Mouse (Mus musculus) midbrain, embryonic 11.5 days (tissue): ENCODE data around the gene Nrbp1. TPM values are rescaled to one million over a fixed set of nuclear protein-coding genes. Genes with fewer than 3 reads are reported as not detected.

ENCODE experiments used
- ATAC-seq: fragments of 200-750 bp; cut with Nextera tagmentation; 2 replicates; pipeline ENCODE4 v1.8.0; 2017; ENCODE audit warnings: moderate TSS enrichment, moderate library complexity; ENCODE audit not compliant: low FRiP score
- DNase-seq: peaks from one replicate; pipeline ENCODE4 v3.0.0; 2015; ENCODE audit warnings: low spot score; ENCODE audit errors: missing footprints
- H3K27ac ChIP-seq: fragments of 300-500 bp; sonication (generic); 2 replicates; pipeline ENCODE4 v1.5.1; 2014; ENCODE audit warnings: low read depth, low read length
- H3K27me3 ChIP-seq: fragments of 300-500 bp; sonication (generic); 2 replicates; pipeline ENCODE4 v1.6.1; 2014; ENCODE audit warnings: mild to moderate bottlenecking, low read length, moderate library complexity, mixed read lengths; ENCODE audit not compliant: control insufficient read depth, insufficient read depth
- H3K36me3 ChIP-seq: fragments of 300-500 bp; sonication (generic); 2 replicates; pipeline ENCODE4 v1.6.1; 2014; ENCODE audit warnings: mild to moderate bottlenecking, low read length, moderate library complexity, mixed read lengths; ENCODE audit not compliant: control insufficient read depth, insufficient read depth
- H3K4me1 ChIP-seq: fragments of 300-500 bp; sonication (generic); 2 replicates; pipeline ENCODE4 v1.6.1; 2014; ENCODE audit warnings: low read length; ENCODE audit not compliant: control insufficient read depth, insufficient read depth
- H3K4me2 ChIP-seq: fragments of 300-500 bp; sonication (generic); 2 replicates; pipeline ENCODE4 v1.6.1; 2014; ENCODE audit warnings: mild to moderate bottlenecking, moderate library complexity
- H3K4me3 ChIP-seq: fragments of 300-500 bp; sonication (generic); 2 replicates; pipeline ENCODE4 v1.5.1; 2014; ENCODE audit warnings: low read depth, low read length
- H3K9ac ChIP-seq: fragments of 300-500 bp; sonication (generic); 2 replicates; pipeline ENCODE4 v1.6.1; 2014; ENCODE audit warnings: low read length
- H3K9me3 ChIP-seq: fragments of 300-500 bp; sonication (generic); 2 replicates; pipeline ENCODE4 v1.6.1; 2016; ENCODE audit warnings: low read length; ENCODE audit not compliant: control insufficient read depth
- WGBS: fragments of 180-500 bp; shearing (Covaris S2); extraction: QIAGEN DNeasy Blood & Tissue Kit; methylation state at CpG from one replicate; pipeline ENCODE4 v1.1.7; 2014; 5-methylcytosine and 5-hydroxymethylcytosine counted together
- polyA plus RNA-seq: library from polyadenylated mRNA; unstranded; fragments of >200 nt; fragmentation: Nextera tagmentation; extraction: Ambion mirVana; gene quantifications from 2 replicates; pipeline ENCODE4 v1.2.1, GENCODE M21; 2014

The Nrbp1 gene
- polyA plus RNA-seq, 1 experiment from 2014 or later: 148 TPM

GRCm38 (mm10) chr5:31221304-31221945 lies 19.2 kb upstream of the Nrbp1 start:
- 0 out of 2 replicates have a peak, but pooled peaks have one; percentile 0 for ATAC-seq
- H3K9me3 ChIP-seq: no peaks in the 10 kb centered on the region

GRCm38 (mm10) chr5:31222696-31223095 lies 18.0 kb upstream of the Nrbp1 start:
- Histone ChIP-seq H3K4me1 (peaks cover 8% of the 10 kb centered on the region; the same call in 1 of the 2 replicates), H3K36me3 (no peaks in the 10 kb centered on the region), H3K4me3 (no peak overlapping the region), H3K9ac (no peak overlapping the region), H3K4me2 (no peak overlapping the region), H3K27ac (no peak overlapping the region), H3K9me3 (no peaks in the 10 kb centered on the region), H3K27me3 (no peaks in the 10 kb centered on the region)
- ATAC-seq: no peak
- whole genome bisulfite sequencing: 92% methylated on average over 9 of the region's 9 CpGs
- no peak for DNase-seq

More at GRCm38 (mm10) chr5:31221304-31221945, 19.2 kb upstream of the Nrbp1 start:
- DNase-seq: peak; percentile 88
- 16% methylated on average over 11 of the region's 11 CpGs for WGBS
- Histone ChIP-seq H3K4me1 (peaks cover 8% of the 10 kb centered on the region; the same call in 1 of the 2 replicates), H3K4me3 (peak overlapping the region; percentile 96), H3K9ac (peak overlapping the region; percentile 91), H3K36me3 (no peaks in the 10 kb centered on the region), H3K4me2 (peak overlapping the region; percentile 85), H3K27me3 (no peaks in the 10 kb centered on the region), H3K27ac (peak overlapping the region; percentile 91)

GRCm38 (mm10) chr5:31226641-31227040 lies 14.0 kb upstream of the Nrbp1 start:
- ATAC-seq (no peak), DNase-seq (no peak)
- H3K9ac ChIP-seq: no peak overlapping the region
- WGBS: 63% methylated on average over 1 of the region's 1 CpGs
- no peaks in the 10 kb centered on the region for H3K27me3 ChIP-seq
- no peaks in the 10 kb centered on the region for H3K36me3 ChIP-seq
- H3K4me1 ChIP-seq: no peaks in the 10 kb centered on the region
- no peak overlapping the region for H3K4me3 ChIP-seq
- no peak overlapping the region for H3K4me2 ChIP-seq
- no peak overlapping the region for H3K27ac ChIP-seq
- no peaks in the 10 kb centered on the region for H3K9me3 ChIP-seq

GRCm38 (mm10) chr5:31241522-31242034 lies 914 bp downstream of the Nrbp1 start:
- Histone ChIP-seq H3K36me3 (peaks cover 7% of the 10 kb centered on the region), H3K27ac (no peak overlapping the region; the same call in 1 of the 2 replicates), H3K4me3 (peak overlapping the region; percentile 95), H3K4me2 (peak overlapping the region; percentile 94), H3K9me3 (no peaks in the 10 kb centered on the region), H3K9ac (peak overlapping the region; percentile 92), H3K4me1 (peaks cover 9% of the 10 kb centered on the region), H3K27me3 (no peaks in the 10 kb centered on the region)
- ATAC-seq (no peak; the same call in 1 of the 2 replicates), DNase-seq (no peak)
- WGBS: under 1% methylated on average over 13 of the region's 13 CpGs

GRCm38 (mm10) chr5:31242191-31242590 lies 1.5 kb downstream of the Nrbp1 start:
- peaks cover 8% of the 10 kb centered on the region for H3K36me3 ChIP-seq
- no peak for ATAC-seq
- H3K4me2 ChIP-seq: peak overlapping the region; percentile 94
- peak overlapping the region; percentile 92 for H3K9ac ChIP-seq
- no peaks in the 10 kb centered on the region for H3K27me3 ChIP-seq
- 25% methylated on average over 10 of the region's 10 CpGs for WGBS
- peak overlapping the region; percentile 95 for H3K4me3 ChIP-seq
- peaks cover 9% of the 10 kb centered on the region for H3K4me1 ChIP-seq
- no peak overlapping the region for H3K27ac ChIP-seq
- DNase-seq: no peak
- H3K9me3 ChIP-seq: no peaks in the 10 kb centered on the region

GRCm38 (mm10) chr5:31250716-31251115 lies 10.1 kb downstream of the Nrbp1 start:
- H3K9ac ChIP-seq: no peak overlapping the region
- H3K27ac ChIP-seq: no peak overlapping the region
- H3K4me3 ChIP-seq: no peak overlapping the region
- DNase-seq (no peak), ATAC-seq (no peak)
- H3K27me3 ChIP-seq: no peaks in the 10 kb centered on the region; the same call in 1 of the 2 replicates
- WGBS: 59% methylated on average over 4 of the region's 4 CpGs
- peaks cover 8% of the 10 kb centered on the region; the same call in 1 of the 2 replicates for H3K4me1 ChIP-seq
- H3K4me2 ChIP-seq: no peak overlapping the region
- H3K9me3 ChIP-seq: no peaks in the 10 kb centered on the region
- H3K36me3 ChIP-seq: peaks cover 32% of the 10 kb centered on the region

- 12% methylated on average over 40 of the region's 47 CpGs for WGBS
- H3K9ac ChIP-seq: peak within 1 kb of the TSS; percentile 16; the same call in 1 of the 2 replicates
- H3K4me1 ChIP-seq: peaks cover 8% of the 10 kb centered on the region; the same call in 1 of the 2 replicates
- peak within 1 kb of the TSS; percentile 11; the same call in 1 of the 2 replicates for H3K4me2 ChIP-seq
- ATAC-seq (peak; percentile 61), DNase-seq (peak; percentile 90)
- peaks cover 28% of the 10 kb centered on the region for H3K36me3 ChIP-seq
- no peaks in the 10 kb centered on the region for H3K9me3 ChIP-seq
- 0 out of 2 replicates have a peak within 1 kb of the TSS, but pooled peaks have one; percentile 4 for H3K4me3 ChIP-seq
- H3K27me3 ChIP-seq: no peaks in the 10 kb centered on the region; the same call in 1 of the 2 replicates
- H3K27ac ChIP-seq: no peak within 1 kb of the TSS
Measured at GRCm38 (mm10) chr5:31251541-31252101, 11.0 kb downstream of the Nrbp1 start, which contains the start of gene Krtcap3. TSS of gene Krtcap3 (plus strand) at chr5:31251691.

GRCm38 (mm10) chr5:31252151-31252550 lies 11.5 kb downstream of the Nrbp1 start:
- no peak overlapping the region for H3K4me3 ChIP-seq
- no peak overlapping the region for H3K27ac ChIP-seq
- no peak for ATAC-seq
- peaks cover 8% of the 10 kb centered on the region; the same call in 1 of the 2 replicates for H3K4me1 ChIP-seq
- WGBS: 43% methylated on average over 10 of the region's 10 CpGs
- DNase-seq: peak; percentile 91
- H3K27me3 ChIP-seq: no peaks in the 10 kb centered on the region; the same call in 1 of the 2 replicates
- H3K9ac ChIP-seq: no peak overlapping the region
- no peak overlapping the region for H3K4me2 ChIP-seq
- H3K9me3 ChIP-seq: no peaks in the 10 kb centered on the region
- peaks cover 28% of the 10 kb centered on the region for H3K36me3 ChIP-seq
